Mouse (Mus musculus): ENCODE results near the gene Cypt15.
"Not testable (repeated sequence)": the region's sequence is repeated elsewhere in the genome, so short reads cannot be mapped to it uniquely, and the experiment has no call there.

Gene Cypt15

DNA sequence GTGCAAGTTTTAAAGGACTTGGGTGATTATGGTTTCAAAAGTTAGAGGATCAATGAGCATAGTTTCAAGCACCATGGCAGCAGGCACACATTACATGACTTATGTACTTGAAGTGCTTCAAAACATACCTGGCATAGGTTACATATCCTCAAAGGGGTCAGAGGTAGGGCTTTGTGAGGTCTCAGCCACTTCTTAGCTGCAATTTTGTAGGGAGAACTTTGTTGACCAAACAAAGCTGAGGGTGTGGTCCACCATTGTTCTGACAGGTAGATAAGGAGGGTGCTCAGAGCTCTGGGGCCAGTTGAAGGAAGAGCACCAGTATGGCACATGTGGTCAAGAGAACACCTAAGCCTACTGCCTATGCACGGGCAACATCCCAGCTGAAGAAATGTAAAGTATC lies at the start of gene Cypt15:
Cypt15 (plus strand) TSS at position 301 of the 400 bp plus-strand sequence.
- in situ Hi-C loops (cut with MboI; ENCODE audit: unreplicated experiment in 2 of 2): not testable (repeated sequence)

- in situ Hi-C loops (cut with MboI; ENCODE audit: unreplicated experiment in 2 of 2): no loop called here
Measured at GRCm38 (mm10) chrX:39370932-39371331, 24.9 kb downstream of the Cypt15 start.

DNA sequence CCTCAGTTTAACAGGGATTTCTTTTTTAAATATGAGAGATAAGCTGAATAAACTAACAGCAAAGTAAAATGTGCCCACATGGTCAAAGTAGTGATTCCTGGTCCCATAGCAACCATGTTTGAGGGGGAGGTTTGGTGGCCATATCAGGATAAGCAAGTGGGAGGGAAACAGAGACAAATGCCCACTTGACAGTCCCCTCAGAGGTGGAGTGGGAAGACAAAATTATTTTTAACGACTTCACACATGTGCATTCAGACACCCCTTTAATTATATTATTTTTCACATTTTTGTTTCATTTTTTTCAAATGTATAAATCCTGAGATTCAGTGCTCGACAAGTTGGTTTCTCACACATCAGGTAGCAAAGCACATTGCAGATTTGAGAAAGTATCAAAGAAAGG lies 32.8 kb downstream of the Cypt15 start:
- in situ Hi-C loops (cut with MboI; ENCODE audit: unreplicated experiment in 2 of 2): no loop called here

- in situ Hi-C loops (cut with MboI; ENCODE audit: unreplicated experiment in 2 of 2): no loop called here
Measured at GRCm38 (mm10) chrX:39383806-39384205, 37.7 kb downstream of the Cypt15 start.

Data from v-Abl transformed pro-B cells (cell line).